Mouse (Mus musculus) heart, embryonic 14.5 days (tissue): ENCODE results near the gene Lcp1. TPM values are rescaled to one million over a fixed set of nuclear protein-coding genes. Genes with fewer than 3 reads are reported as not detected.

Experiments used
- ATAC-seq: fragments of 200-750 bp; cut with Nextera tagmentation; 2 replicates; pipeline ENCODE4 v1.8.0; 2017; ENCODE audit warnings: low read depth, moderate TSS enrichment; ENCODE audit not compliant: insufficient number of reproducible peaks, insufficient read depth, low FRiP score
- H3K27ac ChIP-seq, 2 experiments: fragments of 200-500 bp in 1 of 2; fragments of 300-500 bp in 1 of 2; sonication (generic) in 1 of 2; replicated peaks in 1 of 2; 2 replicates each; pipeline ENCODE4 v1.5.1; 2012 to 2014; ENCODE audit warnings: low read depth in 2 of 2, low read length in 2 of 2, control low read depth in 1 of 2, mild to moderate bottlenecking in 1 of 2, mixed read lengths in 1 of 2; ENCODE audit not compliant: control insufficient read depth in 1 of 2, insufficient read depth in 1 of 2
- H3K27me3 ChIP-seq: fragments of 300-500 bp; sonication (generic); 2 replicates; pipeline ENCODE4 v1.6.1; 2014; ENCODE audit warnings: mild to moderate bottlenecking, low read length, control low read depth; ENCODE audit not compliant: control insufficient read depth, insufficient read depth
- H3K36me3 ChIP-seq: fragments of 300-500 bp; sonication (generic); 2 replicates; pipeline ENCODE4 v1.6.1; 2014; ENCODE audit warnings: mild to moderate bottlenecking, control low read depth, low read length, mixed read lengths; ENCODE audit not compliant: control insufficient read depth, insufficient read depth
- H3K4me1 ChIP-seq, 2 experiments: fragments of 200-500 bp in 1 of 2; fragments of 300-500 bp in 1 of 2; sonication (generic) in 1 of 2; 2 replicates each; pipeline ENCODE4 v1.6.1; 2012 to 2014; ENCODE audit warnings: low read length in 2 of 2, control low read depth in 1 of 2, mixed read lengths in 1 of 2; ENCODE audit not compliant: control insufficient read depth in 2 of 2, insufficient read depth in 2 of 2
- H3K4me2 ChIP-seq: fragments of 300-500 bp; sonication (generic); 2 replicates; pipeline ENCODE4 v1.6.1; 2014; ENCODE audit warnings: mild to moderate bottlenecking, low read length
- H3K4me3 ChIP-seq, 2 experiments: fragments of 200-500 bp in 1 of 2; fragments of 300-500 bp in 1 of 2; sonication (generic) in 1 of 2; 2 replicates each; pipeline ENCODE4 v1.5.1; 2012 to 2014; ENCODE audit warnings: low read length in 2 of 2, mild to moderate bottlenecking in 2 of 2, control low read depth in 1 of 2, low read depth in 1 of 2, moderate library complexity in 1 of 2; ENCODE audit not compliant: control insufficient read depth in 1 of 2, insufficient read depth in 1 of 2
- H3K9ac ChIP-seq: fragments of 300-500 bp; sonication (generic); 2 replicates; pipeline ENCODE4 v1.6.1; 2014; ENCODE audit warnings: mild to moderate bottlenecking, low read length
- H3K9me3 ChIP-seq: fragments of 300-500 bp; sonication (generic); 2 replicates; pipeline ENCODE4 v1.6.1; 2016; ENCODE audit warnings: low read length, control low read depth; ENCODE audit not compliant: control insufficient read depth
- WGBS: fragments of 180-500 bp; shearing (Covaris S2); extraction: QIAGEN DNeasy Blood & Tissue Kit; methylation state at CpG from one replicate; pipeline ENCODE4 v1.1.7; 2014; 5-methylcytosine and 5-hydroxymethylcytosine counted together
- polyA plus RNA-seq: library from polyadenylated mRNA; unstranded; fragments of >200 nt; fragmentation: Nextera tagmentation; extraction: Ambion mirVana; gene quantifications from 2 replicates; pipeline ENCODE4 v1.2.1, GENCODE M21; 2014

Lcp1 gene
- polyA plus RNA-seq, 1 experiment from 2014 or later, result 26.3 TPM

- WGBS, result 70% methylated on average over 10 of the region's 10 CpGs
- Histone ChIP-seq H3K4me3 (no peak overlapping the region), H3K36me3 (no peaks in the 10 kb centered on the region), H3K27me3 (no peaks in the 10 kb centered on the region), H3K4me2 (no peak overlapping the region), H3K9me3 (no peaks in the 10 kb centered on the region), H3K9ac (no peak overlapping the region), H3K4me1 (no peaks in the 10 kb centered on the region), H3K27ac (no peak overlapping the region)
- no peak for ATAC-seq
Observed at GRCm38 (mm10) chr14:75192427-75192826, 61.5 kb downstream of the Lcp1 start.

GRCm38 (mm10) chr14:75192858-75193257 is 62.0 kb downstream of the Lcp1 start:
- Histone ChIP-seq H3K36me3 (no peaks in the 10 kb centered on the region), H3K27ac (no peak overlapping the region), H3K4me2 (no peak overlapping the region), H3K27me3 (no peaks in the 10 kb centered on the region), H3K9ac (no peak overlapping the region), H3K4me3 (no peak overlapping the region), H3K4me1 (no peaks in the 10 kb centered on the region), H3K9me3 (no peaks in the 10 kb centered on the region)
- no peak for ATAC-seq
- 84% methylated on average over 10 of the region's 10 CpGs for WGBS

- Histone ChIP-seq H3K27ac (no peak overlapping the region), H3K4me3 (no peak overlapping the region), H3K4me2 (no peak overlapping the region), H3K27me3 (no peaks in the 10 kb centered on the region), H3K4me1 (no peaks in the 10 kb centered on the region), H3K36me3 (peaks cover 3% of the 10 kb centered on the region; the same call in 1 of the 2 replicates), H3K9me3 (no peaks in the 10 kb centered on the region), H3K9ac (no peak overlapping the region)
- WGBS, result 90% methylated on average over 5 of the region's 5 CpGs
- no peak for ATAC-seq
Observed at GRCm38 (mm10) chr14:75195530-75195929, 64.6 kb downstream of the Lcp1 start.

- no peak overlapping the region for H3K4me3 ChIP-seq
- no peak overlapping the region for H3K9ac ChIP-seq
- no peaks in the 10 kb centered on the region for H3K27me3 ChIP-seq
- peaks cover 3% of the 10 kb centered on the region; the same call in 1 of the 2 replicates for H3K36me3 ChIP-seq
- no peak overlapping the region for H3K27ac ChIP-seq
- 44% methylated on average over 5 of the region's 5 CpGs for WGBS
- H3K4me1 ChIP-seq, result no peaks in the 10 kb centered on the region
- no peaks in the 10 kb centered on the region for H3K9me3 ChIP-seq
- ATAC-seq, result no peak
- H3K4me2 ChIP-seq, result no peak overlapping the region
Observed at GRCm38 (mm10) chr14:75197027-75197426, 66.1 kb downstream of the Lcp1 start.

GRCm38 (mm10) chr14:75197660-75198059 is 66.8 kb downstream of the Lcp1 start:
- no peak overlapping the region for H3K4me2 ChIP-seq

GRCm38 (mm10) chr14:75205363-75206051 is 74.6 kb downstream of the Lcp1 start:
- Histone ChIP-seq H3K36me3 (0 out of 2 replicates have a peak, but pooled peaks cover 3% of the 10 kb centered on the region), H3K9ac (no peak overlapping the region), H3K4me1 (no peaks in the 10 kb centered on the region), H3K27me3 (no peaks in the 10 kb centered on the region), H3K4me3 (no peak overlapping the region), H3K9me3 (no peaks in the 10 kb centered on the region), H3K27ac (no peak overlapping the region), H3K4me2 (no peak overlapping the region)
- 80% methylated on average over 6 of the region's 6 CpGs for WGBS
- no peak for ATAC-seq

More at GRCm38 (mm10) chr14:75197660-75198059, 66.8 kb downstream of the Lcp1 start:
- H3K36me3 ChIP-seq, result peaks cover 6% of the 10 kb centered on the region; the same call in 1 of the 2 replicates
- no peaks in the 10 kb centered on the region for H3K9me3 ChIP-seq
- no peak overlapping the region for H3K4me3 ChIP-seq
- no peaks in the 10 kb centered on the region for H3K4me1 ChIP-seq
- no peak overlapping the region for H3K27ac ChIP-seq
- ATAC-seq, result no peak
- WGBS, result 26% methylated on average over 7 of the region's 7 CpGs
- H3K27me3 ChIP-seq, result no peaks in the 10 kb centered on the region
- no peak overlapping the region for H3K9ac ChIP-seq

GRCm38 (mm10) chr14:75206307-75206706 is 75.4 kb downstream of the Lcp1 start:
- no peak overlapping the region for H3K27ac ChIP-seq
- H3K9ac ChIP-seq, result no peak overlapping the region
- H3K27me3 ChIP-seq, result no peaks in the 10 kb centered on the region
- WGBS, result 92% methylated on average over 4 of the region's 4 CpGs
- no peaks in the 10 kb centered on the region for H3K9me3 ChIP-seq
- no peaks in the 10 kb centered on the region for H3K4me1 ChIP-seq
- no peak overlapping the region for H3K4me2 ChIP-seq
- H3K4me3 ChIP-seq, result no peak overlapping the region
- H3K36me3 ChIP-seq, result 0 out of 2 replicates have a peak, but pooled peaks cover 3% of the 10 kb centered on the region
- ATAC-seq, result no peak
